Mouse (Mus musculus) monocyte, adult 2 months (primary cell): ENCODE data around the gene Tsen2.
A peak's percentile ranks its signal among the peaks of the same experiment; 100 is the strongest.

Experiments used
- DNase-seq, 2 experiments: peaks; one replicate each; pipeline ENCODE4 v3.0.0; 2022; ENCODE audit warnings: low spot score in 2 of 2, low read depth in 1 of 2

Tsen2 gene

GRCm38 (mm10) chr6:115594463-115594862 is 50.0 kb downstream of the Tsen2 start:
- no peak for DNase-seq

GRCm38 (mm10) chr6:115595667-115596066 is 51.2 kb downstream of the Tsen2 start:
- no peak for DNase-seq

DNA sequence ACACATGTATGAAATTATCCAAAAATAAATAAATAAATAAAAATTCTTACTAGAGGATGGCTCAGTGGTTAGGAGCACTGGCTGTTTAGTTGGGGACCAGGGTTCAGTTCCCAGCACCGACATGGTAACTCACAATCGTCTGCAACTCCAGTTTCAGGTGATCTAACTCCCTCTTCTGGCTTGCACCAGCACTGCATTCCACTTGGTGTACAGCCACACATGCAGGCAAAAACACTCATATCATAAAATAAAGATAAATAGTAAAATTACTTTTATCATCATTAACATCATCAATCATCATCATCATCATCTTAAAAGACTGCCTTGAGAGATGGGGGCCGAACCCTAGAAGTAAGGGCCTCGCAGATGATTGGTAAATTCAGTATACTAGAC is 56.9 kb downstream of the Tsen2 start:
- DNase-seq = no peak

GRCm38 (mm10) chr6:115601715-115602523 is 57.5 kb downstream of the Tsen2 start, which contains the start of gene Mkrn2:
Gene Mkrn2, plus strand, starts transcription at chr6:115601902.
- peak; percentile 56 to 72 for DNase-seq

GRCm38 (mm10) chr6:115606461-115606860 is 62.0 kb downstream of the Tsen2 start:
- DNase-seq = no peak

DNA sequence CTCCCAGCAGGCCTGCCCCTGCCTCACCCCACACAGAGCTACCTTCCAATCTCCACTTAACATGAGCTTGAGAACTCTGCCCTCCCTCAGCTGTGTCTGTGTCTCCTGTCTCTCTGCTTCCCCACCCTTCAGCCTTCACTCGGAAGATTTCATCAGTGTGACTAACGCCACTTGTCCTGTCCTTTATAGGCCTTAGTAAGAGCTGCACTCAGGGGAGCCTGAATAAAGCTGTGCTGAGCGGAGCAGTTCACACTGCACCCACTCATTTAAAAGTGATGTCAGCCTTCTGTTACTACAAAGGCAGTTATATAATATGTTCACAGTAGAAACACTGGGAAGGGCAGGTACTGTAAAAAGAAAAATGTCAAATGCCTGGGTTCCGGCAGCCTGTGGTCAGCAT is 63.0 kb downstream of the Tsen2 start:
- no peak for DNase-seq

GRCm38 (mm10) chr6:115609121-115609520 is 64.7 kb downstream of the Tsen2 start:
- no peak for DNase-seq

DNA sequence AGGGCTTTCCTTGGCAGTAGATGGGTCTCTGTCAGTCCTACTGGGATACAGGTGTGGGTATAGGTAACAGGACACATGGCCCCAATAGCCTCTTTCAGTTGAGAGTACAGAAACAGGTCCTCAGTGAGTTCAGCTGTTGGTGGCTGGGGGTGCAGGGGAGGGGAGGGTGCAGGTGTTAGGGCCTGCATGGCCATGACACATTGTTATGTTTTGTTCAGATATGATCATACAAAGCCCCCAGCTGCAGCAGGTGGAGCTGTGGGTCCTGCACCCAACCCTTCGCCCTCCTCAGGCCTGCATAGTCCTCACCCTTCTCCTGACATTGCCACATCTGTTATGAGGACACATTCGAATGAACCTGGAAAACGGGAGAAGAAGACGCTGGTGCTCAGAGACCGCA is 65.8 kb downstream of the Tsen2 start:
- no peak for DNase-seq

DNA sequence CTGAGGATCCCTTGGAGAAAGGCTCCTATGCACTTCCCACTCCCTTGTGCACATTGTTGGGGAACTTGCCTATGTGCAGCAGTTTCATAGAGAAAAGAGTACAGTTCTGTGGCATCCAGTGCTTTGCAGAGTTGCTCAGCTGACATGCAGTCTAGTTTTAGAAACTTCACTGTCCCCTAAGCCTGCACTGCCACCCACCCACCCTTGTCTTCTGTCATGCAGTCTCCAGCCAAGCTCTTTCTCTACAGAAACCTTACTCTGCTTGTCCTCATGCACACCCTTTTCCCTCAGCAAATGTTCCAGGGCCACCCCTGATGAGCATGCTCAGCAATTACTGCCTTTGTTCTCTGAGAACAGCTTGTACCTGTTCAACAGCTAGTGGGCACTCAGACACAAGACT is 69.3 kb downstream of the Tsen2 start:
- DNase-seq = no peak

DNA sequence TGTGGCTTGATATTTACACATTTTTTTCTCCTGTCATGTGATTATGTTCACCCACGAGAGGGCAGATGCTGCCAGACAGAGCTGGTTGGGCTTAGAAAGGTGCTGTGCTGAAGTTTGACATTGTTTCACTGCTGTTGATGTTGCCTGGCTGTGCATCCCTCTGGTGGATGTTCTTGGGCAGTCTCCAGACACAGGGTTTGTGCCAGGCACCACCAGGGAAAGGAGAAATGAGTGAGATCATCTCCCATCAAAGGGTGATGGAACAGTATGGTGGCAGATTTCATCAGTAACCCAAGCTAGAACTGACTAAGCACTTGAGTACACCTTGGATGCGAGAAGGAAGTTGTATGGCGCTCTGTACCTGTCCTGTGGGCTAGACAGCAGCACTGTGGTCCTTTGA is 71.5 kb downstream of the Tsen2 start:
- no peak for DNase-seq

- DNase-seq = no peak
Measured at GRCm38 (mm10) chr6:115619818-115620217, 75.4 kb downstream of the Tsen2 start.

DNA sequence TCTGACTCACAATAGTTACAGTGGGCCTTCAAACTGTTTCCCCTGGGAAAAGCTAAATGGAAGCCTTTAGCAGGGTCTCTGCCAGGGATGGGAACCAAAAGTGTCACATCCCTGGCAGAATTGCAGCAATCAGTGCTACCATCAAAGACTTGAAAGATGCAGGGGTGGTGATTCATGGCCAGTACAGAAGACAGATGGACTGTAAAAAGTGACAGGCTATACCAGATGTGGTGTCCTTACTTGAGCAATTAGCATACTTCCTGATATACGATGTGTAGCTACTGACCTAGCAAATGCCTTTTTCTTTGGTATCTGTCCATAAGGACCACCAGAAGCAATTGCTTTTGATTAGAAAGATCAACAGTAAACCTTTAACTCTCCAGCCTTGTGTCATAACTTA is 76.5 kb downstream of the Tsen2 start:
- no peak for DNase-seq

GRCm38 (mm10) chr6:115626121-115626520 is 81.7 kb downstream of the Tsen2 start:
- no peak for DNase-seq
